Mouse (Mus musculus) 3T3-L1 (cell line): ENCODE measurements around the gene Tlcd2.

ENCODE experiments used
- DNase-seq: peaks from one replicate; pipeline ENCODE4 v3.0.0-alpha.2; 2015; ENCODE audit warnings: low read depth, low spot score

Gene Tlcd2

GRCm38 (mm10) chr11:75460844-75461742 is at the start of gene Tlcd2:
Tlcd2 (plus strand) TSS chr11:75461715.
- DNase-seq: peak; percentile 100

GRCm38 (mm10) chr11:75415096-75415495 is 46.4 kb upstream of the Tlcd2 start:
- DNase-seq: no peak

- DNase-seq: no peak
Measured at GRCm38 (mm10) chr11:75415994-75416393, 45.5 kb upstream of the Tlcd2 start.

- DNase-seq: no peak
Measured at GRCm38 (mm10) chr11:75420037-75420436, 41.5 kb upstream of the Tlcd2 start.

- DNase-seq: no peak
Measured at GRCm38 (mm10) chr11:75420810-75421374, 40.6 kb upstream of the Tlcd2 start.

- peak; percentile 92 for DNase-seq
Measured at GRCm38 (mm10) chr11:75421375-75422012, 40.0 kb upstream of the Tlcd2 start.

GRCm38 (mm10) chr11:75422013-75422792 is 39.3 kb upstream of the Tlcd2 start, which contains the start of gene Serpinf1:
Serpinf1 (minus strand) TSS chr11:75422701.
- peak; percentile 78 for DNase-seq

- no peak for DNase-seq
Measured at GRCm38 (mm10) chr11:75423091-75423490, 38.4 kb upstream of the Tlcd2 start.

- DNase-seq: no peak
Measured at GRCm38 (mm10) chr11:75424033-75424432, 37.5 kb upstream of the Tlcd2 start.

- DNase-seq: no peak
Measured at GRCm38 (mm10) chr11:75424459-75424858, 37.1 kb upstream of the Tlcd2 start.

- DNase-seq: no peak
Measured at GRCm38 (mm10) chr11:75429019-75429705, 32.4 kb upstream of the Tlcd2 start.

GRCm38 (mm10) chr11:75431307-75431706 is 30.2 kb upstream of the Tlcd2 start:
- DNase-seq: no peak

GRCm38 (mm10) chr11:75434138-75434537 is 27.4 kb upstream of the Tlcd2 start:
- DNase-seq: no peak

GRCm38 (mm10) chr11:75438194-75438593 is 23.3 kb upstream of the Tlcd2 start:
- DNase-seq: no peak

- no peak for DNase-seq
Measured at GRCm38 (mm10) chr11:75438804-75439203, 22.7 kb upstream of the Tlcd2 start.

- no peak for DNase-seq
Measured at GRCm38 (mm10) chr11:75439363-75439762, 22.2 kb upstream of the Tlcd2 start, which contains the start of gene Serpinf2. Serpinf2 (minus strand) TSS chr11:75439591.

GRCm38 (mm10) chr11:75439951-75440350 is 21.6 kb upstream of the Tlcd2 start:
- DNase-seq: no peak

GRCm38 (mm10) chr11:75441034-75441433 is 20.5 kb upstream of the Tlcd2 start:
- no peak for DNase-seq

GRCm38 (mm10) chr11:75441601-75442000 is 19.9 kb upstream of the Tlcd2 start:
- no peak for DNase-seq

- no peak for DNase-seq
Measured at GRCm38 (mm10) chr11:75443711-75444110, 17.8 kb upstream of the Tlcd2 start.

GRCm38 (mm10) chr11:75448575-75448974 is 12.9 kb upstream of the Tlcd2 start:
- no peak for DNase-seq
